Mouse (Mus musculus): ENCODE measurements at regions not wholly inside any gene's neighbourhood (a gene's known extent, or its start where the extent isn't known, plus 50 kb on each side); places are given as distances from the start of the nearest gene placed in this dataset.
A peak's percentile ranks its signal among the peaks of the same experiment; 100 is the strongest.

- no peak for ATAC-seq (ENCODE audit: low read depth)
- Histone ChIP-seq H3K9ac (ENCODE audit: low read depth, low read length) (peak overlapping the region; percentile 25), H3K4me1 (ENCODE audit: control insufficient read depth, insufficient read depth, low read length) (0 out of 2 replicates have a peak, but pooled peaks cover 3% of the 10 kb centered on the region), H3K27ac (replicated peaks; ENCODE audit: low read depth, low read length) (no peak overlapping the region), H3K4me2 (ENCODE audit: low read depth, low read length) (peak overlapping the region; percentile 52), H3K9me3 (ENCODE audit: control insufficient read depth, low read length) (no peaks in the 10 kb centered on the region), H3K27me3 (replicated peaks; ENCODE audit: control insufficient read depth, insufficient read depth, low read length) (no peaks in the 10 kb centered on the region; the same call in 1 of the 2 replicates), H3K36me3 (ENCODE audit: control insufficient read depth, insufficient read depth, low read length) (no peaks in the 10 kb centered on the region), H3K4me3 (ENCODE audit: low read depth, low read length) (peak overlapping the region; percentile 24)
- WGBS = 28% methylated on average over 21 of the region's 21 CpGs
- peak; percentile 39 for DNase-seq (ENCODE audit: low spot score)
Observed at GRCm38 (mm10) chr5:105975275-105976011, 99.1 kb downstream of the Zfp326 start.

GRCm38 (mm10) chr5:105974576-105975177 lies 98.3 kb downstream of the Zfp326 start:
- Histone ChIP-seq H3K9me3 (ENCODE audit: control insufficient read depth, low read length) (no peaks in the 10 kb centered on the region), H3K9ac (ENCODE audit: low read depth, low read length) (no peak overlapping the region), H3K4me2 (ENCODE audit: low read depth, low read length) (no peak overlapping the region), H3K4me1 (ENCODE audit: control insufficient read depth, insufficient read depth, low read length) (0 out of 2 replicates have a peak, but pooled peaks cover 3% of the 10 kb centered on the region), H3K4me3 (ENCODE audit: low read depth, low read length) (no peak overlapping the region), H3K36me3 (ENCODE audit: control insufficient read depth, insufficient read depth, low read length) (no peaks in the 10 kb centered on the region), H3K27ac (replicated peaks; ENCODE audit: low read depth, low read length) (no peak overlapping the region), H3K27me3 (replicated peaks; ENCODE audit: control insufficient read depth, insufficient read depth, low read length) (no peaks in the 10 kb centered on the region; the same call in 1 of the 2 replicates)
- ATAC-seq (ENCODE audit: low read depth) (no peak), DNase-seq (ENCODE audit: low spot score) (no peak)
- 63% methylated on average over 18 of the region's 18 CpGs for WGBS
